Mouse (Mus musculus) spleen, postnatal 0 days (tissue): Measurements from ENCODE around the gene 1700129C05Rik. TPM values are rescaled to one million over a fixed set of nuclear protein-coding genes. Genes with fewer than 3 reads are reported as not detected.

Source experiments
- polyA plus RNA-seq: library from polyadenylated mRNA; unstranded; fragments of >200 nt; fragmentation: Nextera tagmentation; extraction: Ambion mirVana; gene quantifications from 2 replicates; pipeline ENCODE4 v1.2.1, GENCODE M21; 2015

Gene 1700129C05Rik
- polyA plus RNA-seq, result not detected in 2 replicates

GRCm38 (mm10) chr14:59142793-59143192 is at the start of gene 1700129C05Rik:
TSS of gene 1700129C05Rik (minus strand) at chr14:59142893.

GRCm38 (mm10) chr14:59178649-59179048 is 36.0 kb upstream of the 1700129C05Rik start, which contains the start of gene Gm5142:
TSS of gene Gm5142 (minus strand) at chr14:59178749.

Other genes starting within 250 kb of the 1700129C05Rik start
- gene Gm5142, start 35.9 kb upstream of the 1700129C05Rik start, polyA plus RNA-seq, result not detected in 2 replicates
- 12.7 and 14.6 TPM in 2 replicates for gene Rcbtb1, start 58.3 kb upstream of the 1700129C05Rik start, polyA plus RNA-seq
- not detected in 2 replicates for gene Gm6904, start 117.3 kb upstream of the 1700129C05Rik start, polyA plus RNA-seq
- 0.40 and 0.80 TPM in 2 replicates for gene Phf11a, start 154.6 kb upstream of the 1700129C05Rik start, polyA plus RNA-seq
- 2.6 and 4.7 TPM in 2 replicates for gene Phf11b, start 198.5 kb upstream of the 1700129C05Rik start, polyA plus RNA-seq
- 3.6 and 5.9 TPM in 2 replicates for gene Phf11d, start 222.6 kb upstream of the 1700129C05Rik start, polyA plus RNA-seq